Mouse (Mus musculus) forebrain, embryonic 10.5 days (tissue): ENCODE measurements around the gene Bax. TPM values are rescaled to one million over a fixed set of nuclear protein-coding genes. Genes with fewer than 3 reads are reported as not detected.
"Not testable (repeated sequence)": the region's sequence is repeated elsewhere in the genome, so short reads cannot be mapped to it uniquely, and the experiment has no call there.

Experiments
- DNase-seq: peaks from one replicate; pipeline ENCODE4 v3.0.0-alpha.2; 2017; ENCODE audit warnings: low spot score; ENCODE audit errors: extremely low spot score
- H3K27ac ChIP-seq: fragments of 300-500 bp; sonication (generic); 2 replicates; pipeline ENCODE4 v1.5.1; 2016; ENCODE audit warnings: mild to moderate bottlenecking
- H3K27me3 ChIP-seq: fragments of 300-500 bp; sonication (generic); 2 replicates; pipeline ENCODE4 v1.6.1; 2016; ENCODE audit warnings: mild to moderate bottlenecking; ENCODE audit not compliant: poor library complexity, severe bottlenecking
- H3K36me3 ChIP-seq: fragments of 300-500 bp; sonication (generic); replicated peaks from 2 replicates; pipeline ENCODE4 v1.6.1; 2016; ENCODE audit warnings: mild to moderate bottlenecking, moderate library complexity
- H3K4me1 ChIP-seq: fragments of 300-500 bp; sonication (generic); 2 replicates; pipeline ENCODE4 v1.6.1; 2016
- H3K4me3 ChIP-seq: fragments of 300-500 bp; sonication (generic); 2 replicates; pipeline ENCODE4 v1.5.1; 2016; ENCODE audit warnings: mild to moderate bottlenecking, moderate library complexity
- H3K9me3 ChIP-seq: fragments of 300-500 bp; sonication (generic); 2 replicates; pipeline ENCODE4 v1.6.1; 2016; ENCODE audit warnings: mild to moderate bottlenecking, moderate library complexity
- WGBS: fragments of 180-500 bp; shearing (Covaris S2); methylation state at CpG from one replicate; pipeline ENCODE4 v1.1.7; 2016; 5-methylcytosine and 5-hydroxymethylcytosine counted together
- polyA plus RNA-seq: library from polyadenylated mRNA; unstranded; fragments of >200 nt; fragmentation: Nextera tagmentation; extraction: Ambion mirVana; gene quantifications from 2 replicates; pipeline ENCODE4 v1.2.1, GENCODE M21; 2016

Bax gene
- polyA plus RNA-seq, 1 experiment from 2014 or later, result 254 TPM

DNA sequence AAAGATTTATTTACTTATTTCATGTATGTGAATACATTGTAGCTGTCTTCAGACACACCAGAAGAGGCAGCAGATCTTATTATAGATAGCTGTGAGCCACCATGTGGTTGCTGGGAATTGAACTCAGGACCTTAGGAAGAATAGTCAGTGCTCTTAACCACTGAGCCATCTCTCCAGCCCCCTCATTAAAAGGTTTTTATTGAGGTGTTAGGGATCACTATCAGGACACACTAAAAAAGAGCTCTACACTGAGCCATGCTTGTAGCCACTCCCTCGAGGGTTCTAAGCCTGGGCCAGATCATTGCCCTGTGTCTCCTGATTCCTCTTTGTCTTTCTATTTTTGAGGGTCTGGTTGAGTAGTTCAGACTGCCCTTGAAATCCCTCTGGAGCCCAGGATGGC is 9.8 kb upstream of the Bax start:
- Histone ChIP-seq H3K27ac (no peak overlapping the region), H3K9me3 (no peaks in the 10 kb centered on the region), H3K36me3 (peaks cover 11% of the 10 kb centered on the region), H3K4me3 (no peak overlapping the region), H3K4me1 (no peaks in the 10 kb centered on the region), H3K27me3 (no peaks in the 10 kb centered on the region)
- no peak for DNase-seq
- 60% methylated on average over 1 of the region's 1 CpGs for WGBS

GRCm38 (mm10) chr7:45475291-45475969 is 8.7 kb upstream of the Bax start:
- Histone ChIP-seq H3K27me3 (no peaks in the 10 kb centered on the region), H3K9me3 (no peaks in the 10 kb centered on the region), H3K36me3 (peaks cover 11% of the 10 kb centered on the region), H3K27ac (peak overlapping the region; percentile 48), H3K4me1 (no peaks in the 10 kb centered on the region), H3K4me3 (peak overlapping the region; percentile 28)
- 70% methylated on average over 16 of the region's 16 CpGs for WGBS
- no peak for DNase-seq

DNA sequence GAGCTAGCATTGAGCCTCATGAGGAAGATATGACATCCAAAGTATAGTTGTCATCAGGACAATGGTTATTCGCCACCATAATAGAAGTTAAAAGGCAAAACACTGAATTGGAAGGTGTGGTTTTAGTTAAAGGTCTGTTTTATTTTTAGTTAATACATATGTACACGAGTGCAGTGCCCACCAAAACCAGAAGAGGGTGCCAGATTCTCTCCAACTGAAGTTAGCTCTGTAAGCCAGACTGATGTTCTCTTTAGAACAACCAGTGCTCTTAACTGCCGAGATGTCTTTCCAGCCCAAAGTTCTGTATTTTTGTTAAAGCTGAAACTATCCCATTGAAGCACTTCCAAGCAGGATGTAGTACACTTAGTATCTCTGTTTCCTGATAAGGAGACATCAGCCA is 4.2 kb upstream of the Bax start:
- Histone ChIP-seq H3K9me3 (no peaks in the 10 kb centered on the region), H3K4me3 (no peak overlapping the region), H3K27ac (no peak overlapping the region), H3K4me1 (peaks cover 14% of the 10 kb centered on the region), H3K27me3 (no peaks in the 10 kb centered on the region), H3K36me3 (peaks cover 3% of the 10 kb centered on the region; the same call in 1 of the 2 replicates)
- WGBS, result 18% methylated on average over 3 of the region's 3 CpGs
- DNase-seq, result peak; percentile 55

GRCm38 (mm10) chr7:45467090-45467670 is 482 bp upstream of the Bax start:
- Histone ChIP-seq H3K27me3 (no peaks in the 10 kb centered on the region), H3K4me1 (peaks cover 25% of the 10 kb centered on the region), H3K9me3 (no peaks in the 10 kb centered on the region), H3K4me3 (peak overlapping the region; percentile 96), H3K27ac (peak overlapping the region; percentile 94), H3K36me3 (peaks cover 37% of the 10 kb centered on the region)
- no peak for DNase-seq
- WGBS, result 30% methylated on average over 7 of the region's 7 CpGs

GRCm38 (mm10) chr7:45465549-45465948 is 1.1 kb downstream of the Bax start:
- WGBS, result 81% methylated on average over 9 of the region's 9 CpGs
- Histone ChIP-seq H3K36me3 (peaks cover 54% of the 10 kb centered on the region), H3K27ac (peak overlapping the region; percentile 94)

DNA sequence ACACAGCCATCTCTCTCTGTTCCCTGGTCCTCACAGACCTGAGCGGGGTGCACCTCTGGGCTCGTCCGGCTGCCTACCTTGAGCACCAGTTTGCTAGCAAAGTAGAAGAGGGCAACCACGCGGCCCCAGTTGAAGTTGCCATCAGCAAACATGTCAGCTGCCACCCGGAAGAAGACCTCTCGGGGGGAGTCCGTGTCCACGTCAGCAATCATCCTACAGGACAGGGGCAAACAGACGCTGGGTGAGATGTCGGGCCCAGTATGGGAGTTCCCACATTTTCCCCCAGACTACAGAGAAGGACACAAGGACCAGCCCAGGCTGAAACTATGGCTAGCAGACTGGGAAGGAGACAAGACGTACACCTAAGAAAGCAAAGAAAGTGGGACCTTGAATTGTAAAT is 1.6 kb downstream of the Bax start:
- no peaks in the 10 kb centered on the region for H3K27me3 ChIP-seq
- H3K36me3 ChIP-seq, result peaks cover 57% of the 10 kb centered on the region
- no peak overlapping the region for H3K27ac ChIP-seq
- no peak for DNase-seq
- peak overlapping the region; percentile 96 for H3K4me3 ChIP-seq
- H3K4me1 ChIP-seq, result peaks cover 44% of the 10 kb centered on the region
- H3K9me3 ChIP-seq, result no peaks in the 10 kb centered on the region
- 96% methylated on average over 12 of the region's 12 CpGs for WGBS

More at GRCm38 (mm10) chr7:45465549-45465948, 1.1 kb downstream of the Bax start:
- DNase-seq, result no peak
- Histone ChIP-seq H3K9me3 (no peaks in the 10 kb centered on the region), H3K4me3 (peak overlapping the region; percentile 96), H3K27me3 (no peaks in the 10 kb centered on the region), H3K4me1 (peaks cover 39% of the 10 kb centered on the region)

DNA sequence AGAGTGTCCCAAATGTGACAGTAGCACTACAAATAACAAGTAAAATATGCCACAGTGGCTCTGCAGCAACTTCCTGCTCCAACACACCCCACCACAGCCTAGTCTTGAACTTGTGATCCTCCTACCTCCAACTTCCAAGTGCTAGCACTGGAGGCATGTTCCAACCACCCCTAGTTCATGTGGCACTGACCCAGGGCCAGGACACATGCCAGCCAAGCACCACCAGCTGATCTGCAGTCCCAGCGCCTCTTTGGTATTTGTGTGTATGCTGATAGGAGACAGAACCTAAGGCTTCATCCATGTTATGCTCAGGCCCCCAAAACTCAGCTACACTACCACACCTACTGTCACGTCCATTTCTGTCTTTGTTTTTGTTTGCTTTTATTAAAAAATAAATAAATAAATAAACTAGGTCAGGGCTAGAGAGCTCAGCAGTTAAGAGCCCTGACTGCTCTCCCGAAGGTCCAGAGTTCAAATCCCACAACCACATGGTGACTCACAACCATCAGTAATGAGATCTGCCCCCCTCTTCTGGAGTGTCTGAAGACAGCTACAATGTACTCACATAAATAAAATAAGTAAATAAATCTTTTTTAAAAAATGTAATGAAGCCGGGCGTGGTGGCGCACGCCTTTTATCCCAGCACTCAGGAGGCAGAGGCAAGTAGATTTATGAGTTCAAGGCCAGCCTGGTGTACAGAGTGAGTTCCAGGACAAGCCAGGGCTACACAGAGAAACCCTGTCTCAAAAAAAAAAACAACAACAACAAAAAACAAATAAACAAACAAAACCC is 2.5 kb downstream of the Bax start:
- WGBS, result 94% methylated on average over 7 of the region's 7 CpGs
- Histone ChIP-seq H3K9me3 (no peaks in the 10 kb centered on the region), H3K4me1 (peaks cover 47% of the 10 kb centered on the region), H3K36me3 (peaks cover 57% of the 10 kb centered on the region), H3K4me3 (no peak overlapping the region), H3K27me3 (no peaks in the 10 kb centered on the region), H3K27ac (no peak overlapping the region)
- no peak for DNase-seq

- not testable (repeated sequence) for DNase-seq, H3K4me3 ChIP-seq, H3K27me3 ChIP-seq, H3K9me3 ChIP-seq, H3K27ac ChIP-seq
- 78% methylated on average over 4 of the region's 4 CpGs for WGBS
- Histone ChIP-seq H3K36me3 (peaks cover 66% of the 10 kb centered on the region), H3K4me1 (peaks cover 56% of the 10 kb centered on the region)
These were observed 3.8 kb downstream of the Bax start for GRCm38 (mm10) chr7:45462868-45463267.

DNA sequence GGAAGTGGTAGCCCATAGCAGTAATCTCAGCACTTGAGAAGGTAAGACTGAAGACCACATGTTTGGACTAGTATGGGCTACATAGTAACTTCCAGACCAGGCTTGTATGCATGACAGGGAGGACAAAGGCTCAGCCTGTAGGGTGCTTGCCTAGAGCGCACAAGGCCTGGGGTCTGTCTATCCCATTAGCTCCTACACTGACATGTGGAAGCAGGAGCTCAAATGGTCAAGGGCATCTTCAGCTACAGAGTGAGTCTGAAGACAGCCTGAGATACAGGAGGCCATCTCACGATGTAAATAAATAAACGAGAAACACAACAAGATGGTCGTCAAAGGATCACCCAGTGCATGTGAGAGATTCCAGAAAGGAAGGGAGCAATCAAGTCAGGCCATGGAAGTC is 4.4 kb downstream of the Bax start:
- Histone ChIP-seq H3K27ac (no peak overlapping the region), H3K36me3 (peaks cover 72% of the 10 kb centered on the region), H3K4me1 (peaks cover 60% of the 10 kb centered on the region), H3K27me3 (no peaks in the 10 kb centered on the region), H3K9me3 (no peaks in the 10 kb centered on the region), H3K4me3 (no peak overlapping the region)
- DNase-seq, result no peak
- 90% methylated on average over 4 of the region's 4 CpGs for WGBS

DNA sequence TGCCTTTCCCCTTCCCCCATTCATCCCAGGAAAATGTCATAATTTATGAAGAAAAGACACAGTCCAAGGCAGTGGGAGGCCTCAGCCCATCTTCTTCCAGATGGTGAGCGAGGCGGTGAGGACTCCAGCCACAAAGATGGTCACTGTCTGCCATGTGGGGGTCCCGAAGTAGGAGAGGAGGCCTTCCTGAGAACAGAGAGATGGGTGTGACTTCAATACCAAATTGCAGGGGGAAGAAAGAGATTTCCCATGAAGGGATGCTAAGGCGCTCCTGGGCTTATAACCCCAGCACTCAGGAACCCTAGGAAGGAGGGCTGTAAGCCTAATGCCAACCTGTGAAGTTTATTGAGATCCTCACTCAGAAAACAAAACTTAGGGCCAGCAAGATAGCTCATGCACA is 4.9 kb downstream of the Bax start:
- Histone ChIP-seq H3K27ac (peak overlapping the region; percentile 95), H3K36me3 (peaks cover 77% of the 10 kb centered on the region), H3K4me3 (0 out of 2 replicates have a peak overlapping the region, but pooled peaks have one; percentile 87), H3K9me3 (no peaks in the 10 kb centered on the region), H3K4me1 (peaks cover 60% of the 10 kb centered on the region), H3K27me3 (no peaks in the 10 kb centered on the region)
- DNase-seq, result no peak
- 89% methylated on average over 4 of the region's 4 CpGs for WGBS

GRCm38 (mm10) chr7:45461326-45461725 is 5.4 kb downstream of the Bax start:
- H3K36me3 ChIP-seq, result peaks cover 82% of the 10 kb centered on the region
- H3K27me3 ChIP-seq, result no peaks in the 10 kb centered on the region
- H3K9me3 ChIP-seq, result no peaks in the 10 kb centered on the region
- peak overlapping the region; percentile 87 for H3K4me3 ChIP-seq
- H3K4me1 ChIP-seq, result peaks cover 62% of the 10 kb centered on the region
- H3K27ac ChIP-seq, result peak overlapping the region; percentile 95
- DNase-seq, result no peak
- WGBS, result 67% methylated on average over 5 of the region's 5 CpGs

DNA sequence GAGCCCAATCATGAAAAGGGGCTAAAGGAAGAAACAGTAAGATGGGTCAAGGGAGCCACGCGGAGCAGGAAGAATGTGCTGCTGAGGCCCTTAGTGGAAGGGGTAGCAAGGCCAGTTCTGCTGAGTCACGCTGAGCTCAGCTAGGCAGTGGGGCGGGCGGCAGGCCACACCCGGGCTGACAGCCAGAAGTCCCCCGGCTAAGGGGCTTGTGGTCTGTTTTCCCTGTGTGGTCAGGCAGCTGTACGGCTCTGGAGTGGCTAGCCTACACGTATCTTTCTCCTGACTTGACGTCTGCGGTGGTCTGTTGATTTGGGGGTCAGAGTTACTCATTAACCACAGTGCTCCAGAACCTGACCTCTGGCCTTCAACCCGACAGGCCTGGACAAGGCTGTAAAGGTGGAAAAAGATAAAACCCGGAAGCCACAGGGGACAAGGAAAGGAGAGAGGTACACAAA is 5.8 kb downstream of the Bax start:
- peaks cover 61% of the 10 kb centered on the region for H3K4me1 ChIP-seq

DNA sequence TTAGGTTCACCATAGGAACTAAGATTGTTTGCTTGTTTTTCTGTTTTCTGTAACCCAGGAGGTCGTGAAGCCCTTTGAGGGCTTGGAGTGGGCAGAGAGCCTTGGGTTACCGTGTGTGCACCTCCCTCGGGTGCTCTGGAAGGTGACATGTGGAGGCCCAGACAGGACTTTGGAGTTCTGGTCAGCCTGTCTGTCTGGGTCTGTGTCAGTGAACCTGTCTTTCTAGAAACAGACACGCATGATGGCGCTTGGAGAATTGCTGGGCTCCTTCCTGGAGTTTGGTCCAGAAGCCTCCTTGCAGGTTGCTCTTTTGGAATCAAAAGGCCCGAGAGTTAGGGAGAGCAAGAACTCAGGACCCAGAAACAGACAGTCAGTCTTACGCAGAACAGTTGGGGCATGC is 6.3 kb downstream of the Bax start:
- 83% methylated on average over 7 of the region's 7 CpGs for WGBS
- no peak for DNase-seq
- peak overlapping the region; percentile 87 for H3K4me3 ChIP-seq

More for the DNA sequence above, 5.8 kb downstream of the Bax start:
- H3K36me3 ChIP-seq, result peaks cover 86% of the 10 kb centered on the region
- no peaks in the 10 kb centered on the region for H3K9me3 ChIP-seq
- peak overlapping the region; percentile 95 for H3K27ac ChIP-seq
- peak; percentile 46 for DNase-seq
- 47% methylated on average over 13 of the region's 13 CpGs for WGBS
- H3K4me3 ChIP-seq, result peak overlapping the region; percentile 87
- H3K27me3 ChIP-seq, result no peaks in the 10 kb centered on the region

More for the DNA sequence above, 6.3 kb downstream of the Bax start:
- H3K27me3 ChIP-seq, result no peaks in the 10 kb centered on the region
- H3K27ac ChIP-seq, result peak overlapping the region; percentile 95
- no peaks in the 10 kb centered on the region for H3K9me3 ChIP-seq
- peaks cover 56% of the 10 kb centered on the region for H3K4me1 ChIP-seq
- H3K36me3 ChIP-seq, result peaks cover 86% of the 10 kb centered on the region
